Mouse (Mus musculus): ENCODE data around the gene Rpgr. TPM values are rescaled to one million over a fixed set of nuclear protein-coding genes. Genes with fewer than 3 reads are reported as not detected.
A peak's percentile ranks its signal among the peaks of the same experiment; 100 is the strongest.

Rpgr gene
- total RNA-seq, 4 experiments from 2014 or later = 2.3 to 4.7 (median 3.3) TPM

- no peak for DNase-seq (ENCODE audit: low spot score)
Observed at GRCm38 (mm10) chrX:10073966-10074365, 142.8 kb downstream of the Rpgr start.

GRCm38 (mm10) chrX:10071529-10071928 lies 145.2 kb downstream of the Rpgr start:
- no peak for DNase-seq (ENCODE audit: low spot score)

GRCm38 (mm10) chrX:10070689-10071088 lies 146.0 kb downstream of the Rpgr start:
- no peak for DNase-seq (ENCODE audit: low spot score)

DNA sequence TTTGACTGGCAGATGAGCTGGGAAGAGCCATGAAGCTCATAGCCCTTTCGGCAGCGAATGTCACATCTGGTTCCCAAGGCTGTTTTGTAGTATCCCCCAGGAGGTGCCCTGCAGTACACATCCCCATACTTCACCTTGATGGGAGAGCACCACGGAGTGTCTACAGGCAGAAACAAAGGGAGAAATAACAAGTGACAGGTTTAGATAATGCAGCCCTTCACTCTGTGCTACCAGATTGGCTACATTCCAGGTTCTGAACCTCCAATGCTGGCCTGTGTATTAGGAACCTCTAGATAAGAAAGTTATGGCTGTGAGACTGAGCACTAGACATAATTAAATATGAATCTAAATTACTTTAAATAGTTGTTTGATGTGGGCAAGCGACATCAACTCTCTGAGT lies 147.3 kb downstream of the Rpgr start:
- DNase-seq (ENCODE audit: low spot score) = no peak

GRCm38 (mm10) chrX:10063781-10064180 lies 152.9 kb downstream of the Rpgr start:
- peak; percentile 19 for DNase-seq (ENCODE audit: low spot score)

GRCm38 (mm10) chrX:10063361-10063760 lies 153.4 kb downstream of the Rpgr start:
- DNase-seq (ENCODE audit: low spot score) = no peak

- peak; percentile 19 for DNase-seq (ENCODE audit: low spot score)
Observed at GRCm38 (mm10) chrX:10062201-10062600, 154.5 kb downstream of the Rpgr start.

- DNase-seq (ENCODE audit: low spot score) = no peak
Observed at GRCm38 (mm10) chrX:10034666-10035065, 182.1 kb downstream of the Rpgr start.

Other genes with a start within 250 kb of the Rpgr start
- 1 to 10 TPM; 2.2 to 3.8 (median 3.2) TPM for gene Srpx, start 99.2 kb downstream of the Rpgr start, total RNA-seq (2022)
- gene Otc, start 35.4 kb upstream of the Rpgr start, total RNA-seq (2022) = under 1 TPM in 1 of 4 experiments, not detected in 3; 0.11 TPM

Data from heart, adult 8-10 months (tissue).